Mouse (Mus musculus) brain, embryonic 14.5 days (tissue): ENCODE results near the gene Cbx6.

Source experiments
- CTCF ChIP-seq: fragments of 200-500 bp; IDR thresholded peaks from 2 replicates; pipeline ENCODE4 v1.5.1; 2012; ENCODE audit warnings: inconsistent platforms, mild to moderate bottlenecking, moderate library complexity, borderline replicate concordance; ENCODE audit not compliant: insufficient read depth, insufficient read length; ENCODE audit errors: extremely low read depth
- POLR2A ChIP-seq: fragments of 200-500 bp; IDR thresholded peaks from 2 replicates; pipeline ENCODE4 v1.6.1; 2012; ENCODE audit warnings: mild to moderate bottlenecking, inconsistent platforms, borderline replicate concordance; ENCODE audit not compliant: poor library complexity, insufficient read depth, insufficient read length, severe bottlenecking; ENCODE audit errors: extremely low read depth

DNA sequence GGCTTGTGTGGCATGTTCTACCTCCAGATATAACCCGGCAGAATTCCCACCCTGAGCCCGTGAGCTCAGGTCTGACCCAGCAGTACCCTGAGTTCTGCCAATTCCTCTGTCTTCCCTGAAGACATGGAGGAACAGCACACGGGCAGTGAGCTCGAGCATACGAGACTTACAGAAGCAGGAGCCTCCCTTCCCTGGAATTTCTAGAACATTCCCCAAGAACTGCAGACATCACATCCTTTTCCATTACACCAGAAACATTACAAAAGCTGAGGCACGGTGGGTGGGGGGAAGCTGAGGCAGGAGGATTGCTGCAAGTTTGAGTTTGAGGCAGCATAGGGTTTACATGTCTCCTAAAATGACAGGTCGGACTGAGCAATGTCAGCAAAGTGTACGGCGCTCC is 25.3 kb upstream of the Cbx6 start:
- TF ChIP-seq CTCF: no peak
- TF ChIP-seq POLR2A: no peak
